Comparison of ENCODE assay signal across 17 mouse cellular contexts in genomic region chr9:62188835-62189234, GRCm38 (mm10).
DNase-seq lines count a peak whose midpoint lies in the region; ATAC-seq lines count a peak whose summit lies in the region.
"Had no signal": no experiment of that assay in that cellular context is flagged by ENCODE, and none has a peak within 500 bp of the region (broad histone marks: within the 10 kb centered on the region; RNA-seq: fewer than 3 reads in every experiment).

No protein-coding gene starts in this region.

- peak; percentile 30 for DNase-seq in gastrocnemius, postnatal 14 days
- DNase-seq in gastrocnemius, postnatal 36 days = no peak
- DNase-seq in neural tube, embryonic 11.5 days (ENCODE audit: low spot score) = peak; percentile 32
- DNase-seq in neural tube, embryonic 10.5 days (ENCODE audit: extremely low spot score, low spot score) = no peak
- DNase-seq in cerebellum, postnatal 36 days = peak; percentile 92 to 94
- no peak for DNase-seq in natural killer cell, adult 2 months (ENCODE audit: low spot score in 2 of 2)
- DNase-seq in urinary bladder, adult 18-20 months (ENCODE audit: low spot score in 2 of 2) = no peak
- DNase-seq in heart, postnatal 14 days = no peak
- DNase-seq: adrenal gland, postnatal 36 days; B cell, adult 2 months; heart, adult 18-20 months; heart, postnatal 10 days; liver; thymus, adult 2 months had no signal

- H3K4me1 ChIP-seq in neural tube, embryonic 11.5 days (ENCODE audit: control insufficient read depth, insufficient read depth, low read length) = peaks cover 12% of the 10 kb centered on the region; the same call in 1 of the 2 replicates

- no peaks in the 10 kb centered on the region for H3K36me3 ChIP-seq in neural tube, embryonic 11.5 days (ENCODE audit: control insufficient read depth, insufficient read depth, low read length)
- H3K36me3 ChIP-seq: lung, embryonic 15.5 days had no signal

- H3K9me3 ChIP-seq in neural tube, embryonic 11.5 days (ENCODE audit: control insufficient read depth, low read length) = no peaks in the 10 kb centered on the region
- H3K9me3 ChIP-seq: lung, embryonic 15.5 days; megakaryocyte, embryonic 14.5 days had no signal

- H3K9ac ChIP-seq in neural tube, embryonic 11.5 days (ENCODE audit: low read length) = no peak overlapping the region
- H3K9ac ChIP-seq: lung, embryonic 15.5 days had no signal

- no peak overlapping the region for H3K4me3 ChIP-seq in neural tube, embryonic 11.5 days (ENCODE audit: low read depth, low read length)
- H3K4me3 ChIP-seq: left cerebral cortex, adult 2 months; lung, embryonic 15.5 days; megakaryocyte, embryonic 14.5 days had no signal

- no peak overlapping the region for H3K27ac ChIP-seq in neural tube, embryonic 11.5 days (ENCODE audit: low read depth, low read length)
- H3K27ac ChIP-seq: left cerebral cortex, adult 2 months; lung, embryonic 15.5 days had no signal

- no peaks in the 10 kb centered on the region for H3K27me3 ChIP-seq in neural tube, embryonic 11.5 days (ENCODE audit: control insufficient read depth, insufficient read depth, low read length)
- H3K27me3 ChIP-seq: lung, embryonic 15.5 days had no signal

- intact Hi-C loops in gastrocnemius, postnatal 14 days (cut with DNase I; ENCODE audit: low total_unique reads) = no loop called here
- intact Hi-C loops in gastrocnemius, postnatal 36 days (cut with DNase I) = no loop called here
- intact Hi-C loops in heart, postnatal 14 days (cut with DNase I) = no loop called here

- H3K4me2 ChIP-seq in neural tube, embryonic 11.5 days (ENCODE audit: low read depth) = no peak overlapping the region
- H3K4me2 ChIP-seq: lung, embryonic 15.5 days had no signal

- 29% methylated on average over 6 of the region's 6 CpGs for WGBS in neural tube, embryonic 11.5 days

- no peak for ATAC-seq in neural tube, embryonic 11.5 days (ENCODE audit: insufficient read depth, low FRiP score, low TSS enrichment)

Comparison
In these comparisons a context has a peak if more than half of its experiments do, and no peak if none do; other contexts are left out.
1. DNase-seq: peak in gastrocnemius, postnatal 14 days (single experiment), neural tube, embryonic 11.5 days (single experiment) and cerebellum, postnatal 36 days (2 of 2); none in gastrocnemius, postnatal 36 days (0 of 2), neural tube, embryonic 10.5 days (single experiment), natural killer cell, adult 2 months (0 of 2), urinary bladder, adult 18-20 months (0 of 2) and heart, postnatal 14 days (0 of 2).